Mouse (Mus musculus) stomach, embryonic 16.5 days (tissue): ENCODE measurements around the gene Tbxas1. TPM values are rescaled to one million over a fixed set of nuclear protein-coding genes. Genes with fewer than 3 reads are reported as not detected.

ENCODE experiments used
- ATAC-seq: fragments of 200-750 bp; cut with Nextera tagmentation; 2 replicates; pipeline ENCODE4 v1.8.0; 2017; ENCODE audit warnings: moderate number of reproducible peaks, moderate TSS enrichment; ENCODE audit not compliant: insufficient read depth, low FRiP score
- H3K27ac ChIP-seq: fragments of 300-500 bp; sonication (generic); 2 replicates; pipeline ENCODE4 v1.5.1; 2014; ENCODE audit warnings: low read length
- H3K27me3 ChIP-seq: fragments of 300-500 bp; sonication (generic); 2 replicates; pipeline ENCODE4 v1.6.1; 2014; ENCODE audit warnings: low read length, control low read depth, mixed read lengths; ENCODE audit not compliant: control insufficient read depth, insufficient read depth
- H3K36me3 ChIP-seq: fragments of 300-500 bp; sonication (generic); 2 replicates; pipeline ENCODE4 v1.6.1; 2014; ENCODE audit warnings: low read length; ENCODE audit not compliant: control insufficient read depth, insufficient read depth
- H3K4me1 ChIP-seq: fragments of 300-500 bp; sonication (generic); 2 replicates; pipeline ENCODE4 v1.6.1; 2014; ENCODE audit warnings: low read length, control low read depth, mixed read lengths; ENCODE audit not compliant: control insufficient read depth, insufficient read depth
- H3K4me2 ChIP-seq: fragments of 300-500 bp; sonication (generic); 2 replicates; pipeline ENCODE4 v1.6.1; 2014; ENCODE audit warnings: low read depth, low read length, mixed read lengths
- H3K4me3 ChIP-seq: fragments of 300-500 bp; sonication (generic); replicated peaks from 2 replicates; pipeline ENCODE4 v1.5.1; 2014; ENCODE audit warnings: mild to moderate bottlenecking, low read length
- H3K9ac ChIP-seq: fragments of 300-500 bp; sonication (generic); 2 replicates; pipeline ENCODE4 v1.6.1; 2014; ENCODE audit warnings: low read length
- H3K9me3 ChIP-seq: fragments of 300-500 bp; sonication (generic); replicated peaks from 2 replicates; pipeline ENCODE4 v1.6.1; 2016; ENCODE audit warnings: low read length, control low read depth; ENCODE audit not compliant: control insufficient read depth
- WGBS: fragments of 180-500 bp; shearing (Covaris S2); extraction: QIAGEN DNeasy Blood & Tissue Kit; methylation state at CpG from one replicate; pipeline ENCODE4 v1.1.7; 2014; 5-methylcytosine and 5-hydroxymethylcytosine counted together
- polyA plus RNA-seq: library from polyadenylated mRNA; unstranded; fragments of >200 nt; fragmentation: Nextera tagmentation; extraction: Ambion mirVana; gene quantifications from 2 replicates; pipeline ENCODE4 v1.2.1, GENCODE M21; 2015

The Tbxas1 gene
- polyA plus RNA-seq, 1 experiment from 2014 or later: 4.4 TPM

DNA sequence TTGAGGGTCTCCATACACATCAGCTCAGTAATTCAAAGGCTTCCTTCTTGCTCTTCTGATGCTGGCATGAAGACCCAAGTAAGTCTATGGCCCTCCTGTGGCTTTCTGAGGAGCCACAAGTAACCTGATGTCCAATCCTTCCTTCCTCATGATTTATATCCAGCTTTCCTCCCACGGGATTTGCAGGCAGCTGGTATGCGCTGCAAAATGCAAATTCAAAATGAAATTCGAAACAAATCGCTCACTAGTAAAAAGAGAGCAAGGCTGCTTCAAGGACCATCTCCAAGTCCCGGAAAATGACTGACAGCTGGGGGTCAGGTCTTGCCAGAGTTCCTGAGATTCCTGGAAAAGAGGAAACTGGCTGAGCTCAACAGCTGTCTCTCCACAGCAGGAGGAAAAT is 197.5 kb downstream of the Tbxas1 start:
- no peak for ATAC-seq
- H3K27ac ChIP-seq: no peak overlapping the region
- H3K9ac ChIP-seq: no peak overlapping the region
- no peaks in the 10 kb centered on the region for H3K27me3 ChIP-seq
- H3K4me1 ChIP-seq: no peaks in the 10 kb centered on the region
- H3K9me3 ChIP-seq: no peaks in the 10 kb centered on the region
- no peaks in the 10 kb centered on the region for H3K36me3 ChIP-seq
- no peak overlapping the region for H3K4me2 ChIP-seq
- WGBS: 47% methylated on average over 5 of the region's 5 CpGs
- no peak overlapping the region for H3K4me3 ChIP-seq

- no peaks in the 10 kb centered on the region for H3K9me3 ChIP-seq
- no peak for ATAC-seq
- H3K4me1 ChIP-seq: no peaks in the 10 kb centered on the region
- no peak overlapping the region for H3K4me2 ChIP-seq
- no peak overlapping the region for H3K27ac ChIP-seq
- no peak overlapping the region for H3K9ac ChIP-seq
- no peaks in the 10 kb centered on the region for H3K27me3 ChIP-seq
- no peaks in the 10 kb centered on the region for H3K36me3 ChIP-seq
- H3K4me3 ChIP-seq: no peak overlapping the region
Observed at GRCm38 (mm10) chr6:39074186-39074585, 199.0 kb downstream of the Tbxas1 start.

GRCm38 (mm10) chr6:39076498-39076897 is 201.3 kb downstream of the Tbxas1 start:
- no peak for ATAC-seq
- no peak overlapping the region for H3K4me2 ChIP-seq
- H3K27ac ChIP-seq: no peak overlapping the region
- no peak overlapping the region for H3K9ac ChIP-seq
- no peaks in the 10 kb centered on the region for H3K27me3 ChIP-seq
- H3K4me1 ChIP-seq: no peaks in the 10 kb centered on the region
- no peaks in the 10 kb centered on the region for H3K9me3 ChIP-seq
- H3K4me3 ChIP-seq: no peak overlapping the region
- H3K36me3 ChIP-seq: no peaks in the 10 kb centered on the region

DNA sequence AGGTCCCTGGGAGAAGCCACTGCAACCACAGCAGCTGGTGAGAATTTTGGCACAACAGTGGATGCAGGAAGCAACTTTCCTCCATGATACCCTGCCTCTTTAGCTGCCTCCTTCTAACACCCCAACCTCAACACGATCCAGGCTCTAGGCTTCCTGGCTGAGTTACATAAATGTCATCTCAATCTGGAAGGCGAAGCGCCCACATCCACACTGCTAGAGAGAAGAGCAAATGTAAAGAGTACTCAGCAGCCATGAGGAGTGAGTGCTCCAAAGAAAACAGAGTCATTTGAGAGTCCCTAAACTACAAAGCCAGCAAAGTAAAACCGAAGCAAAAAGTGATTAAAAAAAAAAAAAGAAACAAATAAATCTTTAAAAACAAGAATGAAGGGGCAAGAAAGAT is 229.4 kb downstream of the Tbxas1 start:
- Histone ChIP-seq H3K27ac (no peak overlapping the region), H3K4me1 (no peaks in the 10 kb centered on the region), H3K4me2 (no peak overlapping the region), H3K27me3 (no peaks in the 10 kb centered on the region), H3K9ac (no peak overlapping the region), H3K9me3 (no peaks in the 10 kb centered on the region), H3K4me3 (no peak overlapping the region), H3K36me3 (no peaks in the 10 kb centered on the region)
- 80% methylated on average over 4 of the region's 4 CpGs for WGBS
- ATAC-seq: no peak

DNA sequence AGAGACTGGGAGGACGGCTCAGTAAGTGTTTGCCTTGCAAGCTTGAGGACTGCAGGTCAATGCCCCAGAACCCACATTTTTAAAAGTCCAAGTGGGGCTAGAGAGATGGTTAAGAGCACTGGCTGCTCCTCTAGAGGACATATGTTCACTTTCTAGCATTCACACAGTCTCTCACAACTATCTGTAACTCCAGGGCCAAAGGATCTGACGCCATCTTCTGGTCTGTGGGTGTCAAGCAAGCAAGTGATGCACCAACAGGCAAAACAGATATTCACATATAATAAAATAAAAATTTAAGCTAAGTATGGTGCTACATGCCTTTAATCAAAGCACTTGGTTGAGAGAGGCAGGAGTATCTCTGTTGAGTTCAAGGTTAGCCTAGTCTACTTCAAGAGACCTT is 231.6 kb downstream of the Tbxas1 start:
- Histone ChIP-seq H3K9me3 (no peaks in the 10 kb centered on the region), H3K9ac (no peak overlapping the region), H3K27ac (no peak overlapping the region), H3K4me3 (no peak overlapping the region), H3K4me1 (no peaks in the 10 kb centered on the region), H3K4me2 (no peak overlapping the region), H3K27me3 (no peaks in the 10 kb centered on the region), H3K36me3 (no peaks in the 10 kb centered on the region)
- 56% methylated on average over 2 of the region's 2 CpGs for WGBS
- ATAC-seq: no peak

- WGBS: 85% methylated on average over 3 of the region's 3 CpGs
Observed at GRCm38 (mm10) chr6:39112701-39113100, 237.5 kb downstream of the Tbxas1 start.

GRCm38 (mm10) chr6:39113141-39113540 is 237.9 kb downstream of the Tbxas1 start:
- Histone ChIP-seq H3K27me3 (no peaks in the 10 kb centered on the region), H3K9me3 (no peaks in the 10 kb centered on the region), H3K27ac (no peak overlapping the region), H3K4me2 (no peak overlapping the region), H3K36me3 (no peaks in the 10 kb centered on the region), H3K4me3 (no peak overlapping the region), H3K4me1 (peaks cover 5% of the 10 kb centered on the region), H3K9ac (no peak overlapping the region)
- ATAC-seq: no peak
- WGBS: 88% methylated on average over 3 of the region's 3 CpGs

More at GRCm38 (mm10) chr6:39112701-39113100, 237.5 kb downstream of the Tbxas1 start:
- Histone ChIP-seq H3K4me1 (peaks cover 5% of the 10 kb centered on the region), H3K9me3 (no peaks in the 10 kb centered on the region), H3K36me3 (no peaks in the 10 kb centered on the region), H3K9ac (no peak overlapping the region), H3K27ac (no peak overlapping the region), H3K4me3 (no peak overlapping the region), H3K4me2 (no peak overlapping the region), H3K27me3 (no peaks in the 10 kb centered on the region)
- no peak for ATAC-seq

- Histone ChIP-seq H3K4me3 (no peak overlapping the region), H3K9me3 (no peaks in the 10 kb centered on the region), H3K27ac (no peak overlapping the region), H3K36me3 (no peaks in the 10 kb centered on the region), H3K4me1 (peaks cover 5% of the 10 kb centered on the region), H3K4me2 (no peak overlapping the region), H3K27me3 (no peaks in the 10 kb centered on the region), H3K9ac (no peak overlapping the region)
- 86% methylated on average over 1 of the region's 1 CpGs for WGBS
- ATAC-seq: no peak
Observed at GRCm38 (mm10) chr6:39115438-39115837, 240.2 kb downstream of the Tbxas1 start.

DNA sequence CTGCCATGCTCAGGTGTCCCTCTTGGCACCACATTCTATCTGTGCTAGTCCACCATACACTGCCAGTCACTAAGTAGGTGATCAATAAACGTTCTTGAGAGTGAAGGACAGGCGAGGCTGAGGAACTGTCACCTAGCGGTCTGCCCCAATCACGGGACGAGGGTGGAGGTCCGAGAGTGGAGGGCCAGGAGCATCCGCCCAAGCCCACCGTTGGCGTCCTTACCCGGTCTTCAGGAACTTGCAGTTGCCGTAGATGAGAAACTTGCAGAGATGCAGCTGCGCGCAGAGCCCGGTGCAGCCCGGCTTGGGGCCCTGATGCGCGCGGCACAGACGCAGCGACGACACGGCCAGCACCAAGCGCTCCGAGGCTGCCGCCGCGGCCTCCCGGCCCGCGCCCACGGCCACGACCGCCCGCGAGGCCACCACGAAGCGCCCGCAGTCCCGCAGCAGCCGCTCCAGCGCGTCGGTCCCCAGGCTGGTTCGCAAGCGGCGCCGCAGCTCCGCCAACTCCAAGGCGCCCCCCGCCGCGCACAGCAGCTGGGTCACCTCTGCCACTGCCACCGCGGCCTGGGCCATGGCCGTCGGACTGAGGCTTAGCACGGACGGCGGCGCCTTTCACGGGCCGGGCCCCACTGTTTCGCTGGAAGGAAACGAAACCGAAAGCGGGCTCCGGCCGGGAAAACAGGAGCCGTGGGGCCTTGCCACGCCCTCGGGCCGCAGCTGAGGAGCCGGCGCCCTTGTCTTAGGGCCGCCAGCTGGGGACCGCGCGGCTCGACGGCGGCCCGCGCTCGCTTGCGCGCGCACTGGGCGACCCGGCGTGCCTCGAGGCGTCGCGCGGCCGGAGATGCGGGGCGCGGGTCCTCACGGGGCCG is 242.6 kb downstream of the Tbxas1 start, which contains the start of gene Parp12:
Parp12 (minus strand) TSS at position 766 of the 872 bp plus-strand sequence.
- Histone ChIP-seq H3K9me3 (no peaks in the 10 kb centered on the region), H3K27me3 (no peaks in the 10 kb centered on the region), H3K4me2 (peak within 1 kb of the TSS; percentile 71), H3K36me3 (no peaks in the 10 kb centered on the region), H3K4me3 (peak within 1 kb of the TSS; percentile 62), H3K4me1 (peaks cover 5% of the 10 kb centered on the region), H3K27ac (peak within 1 kb of the TSS; percentile 60), H3K9ac (peak within 1 kb of the TSS; percentile 76)
- peak; percentile 83 for ATAC-seq
- WGBS: 1% methylated on average over 98 of the region's 101 CpGs
